Mouse (Mus musculus) midbrain, embryonic 14.5 days (tissue): Measurements from ENCODE around the gene 4930550C14Rik. TPM values are rescaled to one million over a fixed set of nuclear protein-coding genes. Genes with fewer than 3 reads are reported as not detected.

Source experiments
- ATAC-seq: fragments of 200-750 bp; cut with Nextera tagmentation; 2 replicates; pipeline ENCODE4 v1.8.0; 2017; ENCODE audit warnings: moderate number of reproducible peaks, moderate library complexity; ENCODE audit not compliant: low FRiP score, low TSS enrichment
- DNase-seq: peaks from one replicate; pipeline ENCODE4 v3.0.0-alpha.2; 2015
- H3K27ac ChIP-seq: fragments of 300-500 bp; sonication (generic); replicated peaks from 2 replicates; pipeline ENCODE4 v1.5.1; 2014; ENCODE audit warnings: mild to moderate bottlenecking, low read depth, low read length, moderate library complexity
- H3K27me3 ChIP-seq: fragments of 300-500 bp; sonication (generic); 2 replicates; pipeline ENCODE4 v1.6.1; 2014; ENCODE audit warnings: low read length, control low read depth, mixed read lengths; ENCODE audit not compliant: control insufficient read depth, insufficient read depth
- H3K36me3 ChIP-seq: fragments of 300-500 bp; sonication (generic); 2 replicates; pipeline ENCODE4 v1.6.1; 2014; ENCODE audit warnings: low read length, control low read depth; ENCODE audit not compliant: control insufficient read depth, insufficient read depth
- H3K4me1 ChIP-seq: fragments of 300-500 bp; sonication (generic); 2 replicates; pipeline ENCODE4 v1.6.1; 2014; ENCODE audit warnings: mild to moderate bottlenecking, antibody characterized with exemption, low read length, control low read depth; ENCODE audit not compliant: control insufficient read depth, insufficient read depth
- H3K4me2 ChIP-seq: fragments of 300-500 bp; sonication (generic); 2 replicates; pipeline ENCODE4 v1.6.1; 2014; ENCODE audit warnings: mild to moderate bottlenecking, low read length, moderate library complexity
- H3K4me3 ChIP-seq: fragments of 300-500 bp; sonication (generic); replicated peaks from 2 replicates; pipeline ENCODE4 v1.5.1; 2014; ENCODE audit warnings: low read depth, low read length
- H3K9ac ChIP-seq: fragments of 300-500 bp; sonication (generic); replicated peaks from 2 replicates; pipeline ENCODE4 v1.6.1; 2014; ENCODE audit warnings: mild to moderate bottlenecking, low read length, moderate library complexity
- H3K9me3 ChIP-seq: fragments of 300-500 bp; sonication (generic); 2 replicates; pipeline ENCODE4 v1.6.1; 2016; ENCODE audit warnings: low read length, control low read depth, mixed read lengths; ENCODE audit not compliant: control insufficient read depth
- WGBS: fragments of 180-500 bp; shearing (Covaris S2); extraction: QIAGEN DNeasy Blood & Tissue Kit; methylation state at CpG from one replicate; pipeline ENCODE4 v1.1.7; 2014; 5-methylcytosine and 5-hydroxymethylcytosine counted together
- polyA plus RNA-seq: library from polyadenylated mRNA; unstranded; fragments of >200 nt; fragmentation: Nextera tagmentation; extraction: Ambion mirVana; gene quantifications from 2 replicates; pipeline ENCODE4 v1.2.1, GENCODE M21; 2014

4930550C14Rik gene
- polyA plus RNA-seq, 1 experiment from 2014 or later: 0.41 TPM

GRCm38 (mm10) chr9:53409427-53409826, 7.3 kb downstream of the 4930550C14Rik start:
- Histone ChIP-seq H3K4me3 (no peak overlapping the region), H3K27me3 (no peaks in the 10 kb centered on the region), H3K27ac (no peak overlapping the region), H3K9ac (no peak overlapping the region), H3K4me1 (peaks cover 9% of the 10 kb centered on the region; the same call in 1 of the 2 replicates), H3K4me2 (no peak overlapping the region), H3K9me3 (no peaks in the 10 kb centered on the region), H3K36me3 (no peaks in the 10 kb centered on the region)
- DNase-seq (no peak), ATAC-seq (no peak)
- WGBS: 91% methylated on average over 3 of the region's 3 CpGs

DNA sequence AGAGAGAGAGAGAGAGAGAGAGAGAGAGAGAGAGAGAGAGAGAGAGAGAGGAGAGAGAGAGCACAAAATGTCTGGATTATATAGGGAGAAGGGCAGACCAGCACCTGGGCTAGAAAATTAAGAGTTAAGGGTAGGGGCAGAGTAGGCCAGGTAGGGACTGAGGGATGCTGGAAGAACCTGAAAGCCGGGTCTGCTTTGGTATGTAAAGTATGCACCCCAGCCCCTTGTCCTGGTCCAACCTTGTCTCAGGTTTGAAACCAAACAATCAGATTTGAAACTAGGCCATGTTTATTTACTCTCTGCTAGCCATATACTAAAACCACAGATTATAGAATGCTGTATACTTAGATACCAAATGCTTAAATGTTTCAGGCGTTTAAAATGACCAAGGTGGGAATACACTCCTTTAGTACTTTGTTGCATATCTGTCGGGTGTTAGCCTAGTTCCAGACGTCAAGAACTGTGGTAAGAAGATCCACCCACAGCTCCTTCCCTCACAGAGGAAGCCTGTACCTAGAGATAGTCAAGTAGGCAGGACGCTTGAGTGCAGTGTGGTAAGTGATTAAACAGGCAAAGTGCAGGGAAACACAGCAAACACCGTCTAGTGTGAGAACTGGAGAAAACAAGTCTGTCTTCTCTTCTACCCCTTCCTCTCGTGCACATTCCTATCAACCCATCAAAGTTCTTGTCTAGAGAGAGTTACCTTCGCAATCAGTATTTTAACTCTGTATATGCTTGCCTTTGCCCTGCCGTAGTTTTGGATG, 20.2 kb downstream of the 4930550C14Rik start:
- 80% methylated on average over 9 of the region's 9 CpGs for WGBS
- H3K4me3 ChIP-seq: no peak overlapping the region
- no peak overlapping the region for H3K27ac ChIP-seq
- no peak overlapping the region for H3K9ac ChIP-seq
- DNase-seq: no peak
- H3K9me3 ChIP-seq: no peaks in the 10 kb centered on the region
- no peak overlapping the region for H3K4me2 ChIP-seq
- H3K27me3 ChIP-seq: no peaks in the 10 kb centered on the region
- H3K36me3 ChIP-seq: no peaks in the 10 kb centered on the region
- no peak for ATAC-seq
- H3K4me1 ChIP-seq: no peaks in the 10 kb centered on the region

GRCm38 (mm10) chr9:53426726-53427125, 24.6 kb downstream of the 4930550C14Rik start:
- no peak for ATAC-seq
- Histone ChIP-seq H3K27ac (no peak overlapping the region), H3K9me3 (no peaks in the 10 kb centered on the region), H3K4me2 (no peak overlapping the region), H3K36me3 (no peaks in the 10 kb centered on the region), H3K4me1 (no peaks in the 10 kb centered on the region), H3K27me3 (no peaks in the 10 kb centered on the region), H3K9ac (no peak overlapping the region), H3K4me3 (no peak overlapping the region)
- WGBS: 91% methylated on average over 3 of the region's 3 CpGs
- DNase-seq: no peak

DNA sequence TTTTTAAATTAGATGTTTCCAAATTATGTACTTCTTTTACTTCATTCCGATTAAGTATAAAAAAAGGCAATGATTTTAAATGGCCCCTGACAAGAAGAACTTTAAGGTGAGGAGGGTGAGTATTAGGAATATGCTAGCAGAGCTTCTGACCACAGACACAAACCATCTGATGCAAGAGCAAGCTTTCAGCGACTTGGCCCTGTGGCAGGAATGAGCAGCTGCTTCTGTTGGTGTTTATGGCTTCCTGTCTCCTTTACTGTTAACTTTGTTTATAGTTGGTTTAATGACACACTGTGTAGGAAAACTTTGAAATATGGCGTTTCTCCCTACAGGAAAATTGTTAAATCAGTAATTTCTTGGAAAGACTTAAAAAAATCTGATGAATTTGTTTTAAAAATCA, 25.5 kb downstream of the 4930550C14Rik start:
- H3K4me1 ChIP-seq: no peaks in the 10 kb centered on the region
- no peak overlapping the region for H3K27ac ChIP-seq
- H3K9me3 ChIP-seq: no peaks in the 10 kb centered on the region
- WGBS: 81% methylated on average over 3 of the region's 3 CpGs
- no peak overlapping the region for H3K4me3 ChIP-seq
- DNase-seq (no peak), ATAC-seq (no peak)
- H3K4me2 ChIP-seq: no peak overlapping the region
- no peak overlapping the region for H3K9ac ChIP-seq
- no peaks in the 10 kb centered on the region for H3K27me3 ChIP-seq
- H3K36me3 ChIP-seq: no peaks in the 10 kb centered on the region

- Histone ChIP-seq H3K4me1 (no peaks in the 10 kb centered on the region), H3K4me3 (no peak overlapping the region), H3K9ac (no peak overlapping the region), H3K27ac (no peak overlapping the region), H3K4me2 (no peak overlapping the region), H3K27me3 (no peaks in the 10 kb centered on the region), H3K9me3 (no peaks in the 10 kb centered on the region), H3K36me3 (peaks cover 26% of the 10 kb centered on the region)
- ATAC-seq: no peak
- 91% methylated on average over 14 of the region's 14 CpGs for WGBS
- DNase-seq: no peak
Measured at GRCm38 (mm10) chr9:53435830-53436570, 33.9 kb downstream of the 4930550C14Rik start.

DNA sequence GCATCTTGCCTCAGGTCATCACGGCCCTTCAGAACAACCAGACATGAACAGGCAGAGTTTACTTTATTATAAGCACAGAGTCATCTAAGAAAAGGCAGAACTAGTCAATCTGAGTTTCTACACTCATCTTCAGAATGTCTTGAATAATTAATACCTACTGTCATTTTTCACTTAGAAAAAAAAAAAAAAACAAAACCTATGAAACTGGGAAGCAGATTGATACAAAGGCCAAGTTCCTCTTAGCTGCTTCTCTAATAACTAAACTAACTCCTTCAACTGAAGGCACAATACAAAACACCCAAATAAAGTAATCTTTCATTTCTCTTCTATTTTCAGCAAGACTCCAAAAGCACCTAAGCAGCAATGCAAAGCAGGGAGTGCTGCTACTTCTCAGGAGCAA, 48.5 kb downstream of the 4930550C14Rik start:
- Histone ChIP-seq H3K4me2 (no peak overlapping the region), H3K9me3 (no peaks in the 10 kb centered on the region), H3K36me3 (peaks cover 62% of the 10 kb centered on the region), H3K4me3 (no peak overlapping the region), H3K27ac (no peak overlapping the region), H3K4me1 (no peaks in the 10 kb centered on the region), H3K9ac (no peak overlapping the region), H3K27me3 (no peaks in the 10 kb centered on the region)
- no peak for DNase-seq
- 98% methylated on average over 1 of the region's 1 CpGs for WGBS
- no peak for ATAC-seq

DNA sequence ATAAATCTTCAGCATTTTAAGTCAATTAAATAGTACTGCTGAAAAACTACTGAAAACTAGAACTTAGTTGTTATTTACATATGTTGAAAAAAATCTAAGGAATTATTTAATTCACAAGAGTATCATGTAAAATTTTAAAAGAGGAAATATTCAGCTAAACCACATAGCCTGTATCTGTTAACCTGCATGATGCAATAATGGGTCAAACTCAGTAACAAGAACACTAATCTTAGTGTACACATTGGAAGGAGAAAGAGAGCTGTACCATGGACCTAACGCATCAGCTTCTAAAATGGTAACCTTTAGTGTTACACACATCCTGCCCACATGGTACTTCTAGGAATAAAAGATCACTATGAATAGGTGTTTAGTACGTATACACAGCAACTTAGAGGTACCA, 49.9 kb downstream of the 4930550C14Rik start:
- peaks cover 67% of the 10 kb centered on the region for H3K36me3 ChIP-seq
- no peak overlapping the region for H3K9ac ChIP-seq
- H3K27ac ChIP-seq: no peak overlapping the region
- DNase-seq: no peak
- H3K4me2 ChIP-seq: no peak overlapping the region
- ATAC-seq: no peak
- H3K9me3 ChIP-seq: no peaks in the 10 kb centered on the region
- no peaks in the 10 kb centered on the region for H3K27me3 ChIP-seq
- no peaks in the 10 kb centered on the region for H3K4me1 ChIP-seq
- H3K4me3 ChIP-seq: no peak overlapping the region
- 95% methylated on average over 2 of the region's 2 CpGs for WGBS

DNA sequence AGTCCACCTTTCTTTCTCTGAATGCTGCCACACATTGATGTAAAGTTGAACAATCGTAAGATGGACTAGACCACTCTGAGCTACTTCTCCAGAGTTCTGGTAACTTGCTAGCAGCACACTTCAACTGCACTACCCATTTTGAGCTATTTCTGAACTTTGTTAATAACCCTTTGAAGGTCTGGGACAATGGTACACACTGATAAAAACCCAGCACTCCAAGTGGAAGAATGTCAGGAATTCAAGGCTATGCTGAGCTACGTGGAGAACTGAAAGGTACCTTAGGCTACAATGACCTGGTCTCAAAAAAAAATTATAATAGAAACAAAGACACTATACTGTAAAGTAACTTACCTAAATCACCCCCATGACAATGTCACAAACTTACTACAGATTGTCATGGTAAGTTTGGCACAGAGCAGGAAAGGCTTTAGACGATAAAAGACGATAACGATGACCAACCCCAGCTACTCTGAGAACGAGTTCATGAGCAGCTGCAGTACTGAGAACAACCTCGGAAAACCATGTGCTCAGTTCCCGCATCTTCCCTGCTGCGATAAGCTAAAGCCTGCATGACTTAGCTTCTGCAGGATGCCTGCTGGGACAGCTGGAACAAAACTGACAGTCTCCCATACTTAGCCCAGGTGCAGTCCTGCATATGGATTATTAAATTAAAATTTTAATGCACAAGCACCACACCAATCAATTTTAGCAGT, 70.8 kb downstream of the 4930550C14Rik start:
- Histone ChIP-seq H3K4me2 (no peak overlapping the region), H3K36me3 (peaks cover 17% of the 10 kb centered on the region)
- 85% methylated on average over 9 of the region's 9 CpGs for WGBS

More for the DNA sequence above, 70.8 kb downstream of the 4930550C14Rik start:
- H3K4me1 ChIP-seq: no peaks in the 10 kb centered on the region
- H3K9me3 ChIP-seq: no peaks in the 10 kb centered on the region
- no peak overlapping the region for H3K27ac ChIP-seq
- no peak overlapping the region for H3K9ac ChIP-seq
- no peaks in the 10 kb centered on the region for H3K27me3 ChIP-seq
- ATAC-seq (no peak), DNase-seq (no peak)
- no peak overlapping the region for H3K4me3 ChIP-seq
